Mouse (Mus musculus): ENCODE results near the gene 6030468B19Rik.

GRCm38 (mm10) chr11:117748628-117749027 lies 48.8 kb upstream of the 6030468B19Rik start:
- TF ChIP-seq CTCF (IDR thresholded peaks at IDR 0.05; ENCODE audit: insufficient read depth, low read depth, low read length) (no peak), POLR2A (IDR thresholded peaks at IDR 0.05; ENCODE audit: insufficient read depth, low read depth, low read length) (no peak)

Measured in olfactory bulb, adult 2 months (tissue).